Mouse (Mus musculus): ENCODE results near the gene Nat8f6.
"Not testable (repeated sequence)": the region's sequence is repeated elsewhere in the genome, so short reads cannot be mapped to it uniquely, and the experiment has no call there.

Gene Nat8f6

DNA sequence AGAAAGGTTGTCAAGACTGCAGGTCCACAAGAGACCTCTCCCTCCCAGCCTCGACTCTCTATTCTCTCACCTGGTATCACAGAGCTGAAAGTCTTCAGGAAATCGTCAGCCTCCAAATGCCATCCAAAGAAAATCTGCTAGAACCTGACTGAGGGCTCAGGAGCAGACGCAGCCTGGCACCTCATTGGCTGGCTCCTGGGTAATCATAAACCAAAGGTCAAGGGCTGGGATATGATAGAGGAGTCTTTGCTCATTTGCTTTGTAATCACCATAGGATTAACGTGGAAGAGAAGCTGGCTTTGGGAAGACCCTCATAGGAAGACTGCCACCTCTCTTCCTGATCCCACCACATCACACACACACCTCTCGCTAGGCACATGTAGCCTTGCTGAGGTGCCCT lies at the start of gene Nat8f6, which contains the start of gene Nat8f5:
Gene Nat8f6, minus strand, starts transcription at position 118 of the 400 bp plus-strand sequence.
Gene Nat8f5, minus strand, starts transcription at position 136 of the 400 bp plus-strand sequence.
- in situ Hi-C loops (cut with MboI, MseI), result no loop called here

GRCm38 (mm10) chr6:85869006-85869405 lies 48.3 kb upstream of the Nat8f6 start, which contains the start of gene Nat8f2:
TSS of gene Nat8f2 (minus strand) at chr6:85869158.
- in situ Hi-C loops (cut with MboI, MseI), result not testable (repeated sequence)

GRCm38 (mm10) chr6:85867726-85868690 lies 47.3 kb upstream of the Nat8f6 start:
- in situ Hi-C loops (cut with MboI, MseI), result no loop called here

DNA sequence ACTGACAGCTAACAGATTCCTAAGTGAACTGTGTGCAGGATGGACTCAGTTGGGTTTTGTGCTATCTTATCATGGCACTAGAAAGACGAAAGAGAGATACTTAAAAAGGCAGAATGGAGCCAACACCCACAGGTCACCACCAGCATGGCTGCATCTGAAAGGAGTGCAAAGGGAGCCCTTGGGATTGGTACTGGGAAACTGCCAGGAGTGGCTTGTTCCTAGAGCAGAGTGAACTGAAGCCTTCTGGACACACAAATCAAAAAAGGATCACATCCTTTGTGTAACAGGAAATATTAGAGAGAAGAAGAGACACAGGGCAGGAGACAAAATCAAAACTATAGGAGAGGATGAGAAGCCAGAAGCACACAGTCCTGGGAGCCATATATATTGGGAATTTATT lies 46.2 kb upstream of the Nat8f6 start:
- in situ Hi-C loops (cut with MboI, MseI), result not testable (repeated sequence)

GRCm38 (mm10) chr6:85866166-85866565 lies 45.4 kb upstream of the Nat8f6 start:
- in situ Hi-C loops (cut with MboI, MseI), result not testable (repeated sequence)

- in situ Hi-C loops (cut with MboI, MseI), result not testable (repeated sequence)
Observed at GRCm38 (mm10) chr6:85864900-85865639, 44.3 kb upstream of the Nat8f6 start.

- in situ Hi-C loops (cut with MboI, MseI), result no loop called here
Observed at GRCm38 (mm10) chr6:85863840-85864239, 43.1 kb upstream of the Nat8f6 start.

- in situ Hi-C loops (cut with MboI, MseI), result no loop called here
Observed at GRCm38 (mm10) chr6:85863136-85863535, 42.4 kb upstream of the Nat8f6 start.

- in situ Hi-C loops (cut with MboI, MseI), result no loop called here
Observed at GRCm38 (mm10) chr6:85862565-85862964, 41.8 kb upstream of the Nat8f6 start.

DNA sequence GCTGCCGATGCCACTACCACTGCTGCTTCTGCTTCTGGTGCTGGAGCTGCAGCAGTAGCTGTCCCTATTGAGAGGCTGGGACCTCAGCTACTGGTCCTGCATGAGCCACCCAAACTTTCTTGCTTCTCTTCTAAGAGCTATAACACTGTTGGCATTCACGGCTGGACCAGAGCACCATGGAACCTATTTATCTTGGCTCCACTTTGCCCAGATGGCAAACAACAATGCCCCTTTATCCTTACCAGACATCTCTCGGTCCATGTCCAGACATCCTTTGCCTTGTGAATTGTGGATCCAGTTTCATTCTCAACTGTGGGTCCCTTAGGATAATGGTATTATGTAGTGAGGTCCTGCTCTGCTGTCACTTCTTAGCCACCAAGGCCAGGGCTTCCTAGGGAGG lies 40.5 kb upstream of the Nat8f6 start:
- in situ Hi-C loops (cut with MboI, MseI), result no loop called here

DNA sequence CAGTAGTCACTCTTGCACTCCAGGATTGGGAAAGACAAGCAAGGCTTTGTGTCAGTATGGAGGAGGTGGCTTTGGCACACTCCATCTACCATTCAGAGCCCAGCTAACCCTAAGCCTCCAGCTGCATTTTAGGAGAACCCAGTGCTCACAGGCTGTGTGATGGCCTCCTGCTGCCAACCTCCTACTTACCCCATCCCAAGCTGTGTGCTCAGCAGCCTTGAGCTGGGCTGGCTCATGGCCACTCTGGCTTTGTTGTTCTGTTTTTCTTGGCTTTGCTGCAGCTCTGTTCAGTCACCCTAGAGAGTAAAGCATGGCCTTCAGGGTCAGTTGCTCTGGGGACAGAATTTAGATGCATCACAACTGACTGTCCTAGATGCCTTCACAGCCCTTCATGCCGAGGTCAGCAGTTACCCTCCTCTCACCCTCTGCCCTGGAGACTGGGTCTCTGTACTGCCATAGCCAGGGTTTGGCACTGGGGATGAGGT lies 35.5 kb upstream of the Nat8f6 start:
- in situ Hi-C loops (cut with MboI, MseI), result no loop called here

DNA sequence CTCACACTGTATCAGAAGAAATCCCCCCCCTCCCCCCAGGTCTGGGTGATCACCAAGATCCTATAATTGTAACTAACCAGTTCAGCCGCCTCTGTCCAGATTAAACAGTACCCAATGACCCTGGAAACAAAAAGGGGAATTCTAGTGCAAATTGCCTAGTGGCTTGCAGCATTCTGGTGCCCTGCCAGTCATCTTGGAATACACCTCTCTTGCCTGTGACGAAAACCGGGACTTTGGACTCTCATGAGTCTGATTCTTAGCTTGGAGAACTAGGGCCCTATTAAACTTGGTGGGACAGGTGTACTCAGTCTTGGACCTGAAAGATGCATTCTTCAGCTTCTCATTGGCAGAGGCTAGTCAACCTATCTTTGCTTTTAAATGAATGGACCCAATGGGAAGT lies 32.7 kb upstream of the Nat8f6 start:
- in situ Hi-C loops (cut with MboI, MseI), result no loop called here

DNA sequence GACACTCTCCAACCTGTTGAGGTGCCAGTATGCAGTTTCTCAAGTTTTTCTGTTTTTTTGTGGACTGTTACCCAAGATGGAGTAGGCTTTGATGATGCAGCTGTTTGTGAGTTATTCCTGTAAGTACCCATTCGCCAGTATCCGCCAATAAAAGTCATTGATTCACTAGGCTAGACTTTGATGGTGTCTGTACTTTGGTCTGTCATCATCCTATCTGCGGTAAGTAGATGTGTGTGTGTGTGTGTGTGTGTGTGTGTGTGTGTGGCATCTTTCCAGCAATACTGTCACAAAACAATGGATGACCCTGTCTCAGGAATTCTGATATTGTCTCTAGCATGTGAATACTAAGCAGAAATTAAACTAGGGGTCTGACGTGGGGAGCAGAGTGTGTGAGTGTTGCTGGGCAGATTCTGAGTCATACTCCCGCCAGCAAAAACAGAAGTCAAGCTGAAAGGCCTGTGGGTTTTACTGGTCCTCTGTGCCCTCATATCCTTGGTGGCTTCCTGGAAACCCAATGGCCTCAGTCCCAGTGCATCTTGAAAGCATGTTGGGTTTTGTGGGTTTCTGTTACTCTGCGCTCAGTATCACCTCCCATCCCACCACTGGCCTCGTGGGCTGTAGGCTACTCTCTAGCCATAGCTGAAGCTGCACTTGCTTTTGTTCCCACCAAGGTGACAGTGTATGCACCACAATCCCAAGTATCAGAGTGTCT lies 30.5 kb upstream of the Nat8f6 start:
- in situ Hi-C loops (cut with MboI, MseI), result no loop called here

DNA sequence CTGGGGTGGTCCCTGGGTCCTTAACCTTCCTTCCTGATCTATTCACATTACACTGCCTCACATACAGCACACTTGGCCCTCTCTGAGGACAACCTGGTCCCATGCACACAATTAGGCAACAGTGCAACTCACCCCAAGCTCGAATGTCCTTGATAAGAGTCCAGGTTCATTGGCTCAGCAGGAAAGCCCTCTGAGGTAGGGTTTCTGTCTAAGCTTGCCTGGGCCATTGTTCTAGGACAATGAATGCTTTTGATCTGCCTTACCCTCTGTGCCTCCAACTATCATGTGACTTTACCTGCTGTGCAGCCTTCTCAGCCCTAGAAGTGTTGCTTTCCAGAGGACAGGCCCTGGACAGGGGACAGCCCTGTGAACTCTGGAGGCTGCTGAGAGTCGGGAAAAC lies 28.5 kb upstream of the Nat8f6 start:
- in situ Hi-C loops (cut with MboI, MseI), result no loop called here

GRCm38 (mm10) chr6:85848140-85848539 lies 27.4 kb upstream of the Nat8f6 start:
- in situ Hi-C loops (cut with MboI, MseI), result no loop called here

- in situ Hi-C loops (cut with MboI, MseI), result no loop called here
Observed at GRCm38 (mm10) chr6:85846921-85847320, 26.2 kb upstream of the Nat8f6 start.

GRCm38 (mm10) chr6:85843677-85844458 lies 23.1 kb upstream of the Nat8f6 start:
- in situ Hi-C loops (cut with MboI, MseI), result not testable (repeated sequence)

- in situ Hi-C loops (cut with MboI, MseI), result no loop called here
Observed at GRCm38 (mm10) chr6:85839982-85840381, 19.2 kb upstream of the Nat8f6 start.

DNA sequence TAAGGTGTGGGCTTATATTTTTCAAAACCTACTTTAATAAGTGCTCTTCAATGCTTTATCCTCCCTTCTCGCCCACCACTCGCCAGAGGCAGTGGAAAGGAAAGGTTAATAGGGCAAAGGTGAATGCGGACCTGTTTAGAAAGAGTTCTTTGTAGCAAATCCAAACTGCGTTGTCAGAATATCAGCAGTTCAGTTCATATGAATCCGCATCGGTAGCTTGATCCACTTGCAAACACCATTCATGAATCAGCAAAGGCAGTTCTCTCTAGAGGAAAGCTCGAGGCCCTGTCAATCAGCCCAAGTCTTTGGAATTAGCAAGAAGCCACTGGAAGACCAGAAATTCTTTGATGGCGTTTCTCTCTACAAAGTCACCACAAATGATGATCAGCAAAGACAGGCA lies 17.9 kb upstream of the Nat8f6 start:
- in situ Hi-C loops (cut with MboI, MseI), result no loop called here

DNA sequence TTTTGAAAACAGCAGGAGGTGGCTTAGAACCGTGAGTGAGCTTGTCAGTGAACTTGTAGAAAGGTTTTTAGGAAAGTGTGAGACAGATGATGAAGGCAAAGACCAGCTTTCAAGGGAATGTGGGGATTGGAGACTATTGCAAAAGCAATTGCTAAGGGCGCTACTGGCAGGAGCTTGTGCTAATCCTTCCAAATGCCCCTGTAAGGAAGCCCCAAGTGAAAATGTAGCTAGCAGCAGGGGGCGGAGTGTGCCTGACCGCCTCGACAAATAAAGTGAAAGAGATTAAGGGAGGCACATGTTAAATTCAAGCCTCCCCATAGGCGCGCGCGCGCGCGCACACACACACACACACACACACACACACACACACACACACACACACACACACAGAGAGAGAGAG lies 16.6 kb upstream of the Nat8f6 start:
- in situ Hi-C loops (cut with MboI, MseI), result not testable (repeated sequence)

DNA sequence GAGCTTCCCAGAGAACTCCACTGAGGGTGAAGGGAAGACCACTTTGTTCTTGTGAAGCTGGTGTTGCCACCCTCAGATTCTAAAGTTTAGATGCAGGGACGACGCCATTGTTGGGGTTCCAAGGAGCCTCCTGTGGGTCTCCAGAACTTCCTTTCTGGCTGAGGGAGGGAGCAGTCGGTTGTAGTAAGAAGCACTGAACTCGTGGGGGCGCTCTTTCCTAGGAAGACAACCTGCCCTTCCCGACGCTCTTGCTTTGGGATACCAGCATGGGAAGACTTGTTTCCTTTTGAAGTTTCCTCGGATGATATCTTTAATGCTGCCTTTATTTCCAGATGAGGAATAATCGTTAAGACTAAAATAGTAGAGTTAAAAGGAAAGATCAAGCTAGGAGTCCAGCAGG lies 16.1 kb upstream of the Nat8f6 start:
- in situ Hi-C loops (cut with MboI, MseI), result not testable (repeated sequence)

Data from regulatory T cell (primary cell).